Mouse (Mus musculus) common myeloid progenitor, adult 5-6 weeks (primary cell): ENCODE measurements around the gene Gm45261. TPM values are rescaled to one million over a fixed set of nuclear protein-coding genes. Genes with fewer than 3 reads are reported as not detected.
A peak's percentile ranks its signal among the peaks of the same experiment; 100 is the strongest.

Experiments
- ATAC-seq: replicated peaks from 2 replicates; pipeline ENCODE4 v1.8.0; 2016; ENCODE audit warnings: low read depth, mild to moderate bottlenecking, moderate TSS enrichment, inconsistent platforms; ENCODE audit not compliant: poor library complexity, severe bottlenecking
- total RNA-seq: library from RNA; stranded (forward); fragments of 200-1000, 187-1606 nt; gene quantifications from 2 replicates; pipeline ENCODE4 v1.2.3, GENCODE M21; 2017

Gm45261 gene
- total RNA-seq, 1 experiment from 2014 or later, result not detected

DNA sequence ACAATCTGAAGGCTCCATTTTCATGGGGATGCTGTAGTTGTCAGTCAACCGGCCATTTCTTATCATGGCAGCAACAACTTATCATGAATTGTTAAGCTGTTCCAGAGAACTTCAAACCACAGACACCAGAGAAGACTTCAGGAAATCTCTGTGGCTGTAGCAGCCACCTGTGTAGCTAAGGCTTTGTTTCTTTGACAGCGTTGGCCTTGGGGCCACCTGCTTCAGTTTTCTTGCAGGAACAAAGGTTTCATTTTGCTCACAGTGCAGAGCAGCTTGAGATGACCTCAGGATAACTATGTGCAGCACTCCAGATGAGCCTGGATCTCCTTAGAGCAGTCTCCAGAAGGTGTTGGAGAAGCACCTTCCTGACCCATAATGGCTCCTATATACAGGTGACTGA lies 48.7 kb downstream of the Gm45261 start:
- ATAC-seq, result no peak

GRCm38 (mm10) chr1:80410229-80410973 lies 50.8 kb downstream of the Gm45261 start:
- no peak for ATAC-seq

GRCm38 (mm10) chr1:80409467-80410105 lies 51.7 kb downstream of the Gm45261 start:
- ATAC-seq, result no peak

- peak; percentile 92 for ATAC-seq
These were observed 52.7 kb downstream of the Gm45261 start for GRCm38 (mm10) chr1:80408586-80408985.

GRCm38 (mm10) chr1:80404196-80404595 lies 57.1 kb downstream of the Gm45261 start:
- no peak for ATAC-seq

DNA sequence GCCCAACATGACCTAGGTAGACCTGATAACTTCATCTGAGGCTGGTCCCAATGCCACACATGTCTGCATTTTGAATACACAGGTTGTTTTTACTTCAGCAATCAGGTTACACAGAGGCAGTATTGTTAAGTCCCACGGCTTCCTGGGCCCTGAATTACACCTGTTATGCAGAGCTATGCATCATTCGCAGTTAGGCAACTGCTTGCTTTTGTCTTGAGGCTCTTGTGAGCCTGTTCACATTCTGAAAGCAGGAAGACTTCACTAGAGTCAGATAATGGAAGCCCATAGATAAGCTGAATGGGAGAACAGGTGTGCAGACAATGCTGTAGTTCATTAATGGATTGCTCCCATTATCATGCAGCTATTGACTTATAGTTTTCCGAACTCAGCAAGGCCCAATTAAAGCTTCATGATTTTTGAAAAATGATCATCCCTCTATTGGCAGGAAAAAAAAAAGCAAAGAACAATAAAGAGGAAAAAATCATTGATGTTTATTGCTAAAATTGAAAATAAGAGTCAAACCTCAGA lies 57.8 kb downstream of the Gm45261 start:
- no peak for ATAC-seq

GRCm38 (mm10) chr1:80401961-80402360 lies 59.3 kb downstream of the Gm45261 start:
- ATAC-seq, result peak; percentile 100

Other genes with a start within 250 kb of the Gm45261 start
- not detected in 2 replicates for gene Fam124b, start 243.0 kb downstream of the Gm45261 start, total RNA-seq
- 239 and 469 TPM in 2 replicates for gene Cul3, start 121.0 kb downstream of the Gm45261 start, total RNA-seq